Mouse (Mus musculus) kidney, embryonic 15.5 days (tissue): ENCODE data around the gene Prr22. TPM values are rescaled to one million over a fixed set of nuclear protein-coding genes. Genes with fewer than 3 reads are reported as not detected.

Source experiments
- ATAC-seq: fragments of 200-750 bp; cut with Nextera tagmentation; replicated peaks from 2 replicates; pipeline ENCODE4 v1.8.0; 2017; ENCODE audit warnings: moderate TSS enrichment; ENCODE audit not compliant: low FRiP score
- H3K27ac ChIP-seq: fragments of 300-500 bp; sonication (generic); 2 replicates; pipeline ENCODE4 v1.5.1; 2015; ENCODE audit warnings: mild to moderate bottlenecking, inconsistent platforms
- H3K27me3 ChIP-seq: fragments of 300-500 bp; sonication (generic); 2 replicates; pipeline ENCODE4 v1.6.1; 2015; ENCODE audit warnings: inconsistent platforms
- H3K36me3 ChIP-seq: fragments of 300-500 bp; sonication (generic); 2 replicates; pipeline ENCODE4 v1.6.1; 2015; ENCODE audit warnings: inconsistent platforms
- H3K4me1 ChIP-seq: fragments of 300-500 bp; sonication (generic); 2 replicates; pipeline ENCODE4 v1.6.1; 2015; ENCODE audit warnings: inconsistent platforms
- H3K4me2 ChIP-seq: fragments of 300-500 bp; sonication (generic); 2 replicates; pipeline ENCODE4 v1.6.1; 2015; ENCODE audit warnings: moderate library complexity, mild to moderate bottlenecking, inconsistent platforms
- H3K4me3 ChIP-seq: fragments of 300-500 bp; sonication (generic); replicated peaks from 2 replicates; pipeline ENCODE4 v1.5.1; 2015; ENCODE audit warnings: mild to moderate bottlenecking, inconsistent platforms
- H3K9ac ChIP-seq: fragments of 300-500 bp; sonication (generic); 2 replicates; pipeline ENCODE4 v1.6.1; 2015; ENCODE audit warnings: mild to moderate bottlenecking, inconsistent platforms
- H3K9me3 ChIP-seq: fragments of 300-500 bp; sonication (generic); replicated peaks from 2 replicates; pipeline ENCODE4 v1.6.1; 2016; ENCODE audit warnings: inconsistent platforms
- WGBS: fragments of 180-500 bp; shearing (Covaris S2); methylation state at CpG from one replicate; pipeline ENCODE4 v1.1.7; 2015; ENCODE audit warnings: mixed read lengths; 5-methylcytosine and 5-hydroxymethylcytosine counted together
- polyA plus RNA-seq: library from polyadenylated mRNA; unstranded; fragments of >200 nt; fragmentation: Nextera tagmentation; extraction: Ambion mirVana; gene quantifications from 2 replicates; pipeline ENCODE4 v1.2.1, GENCODE M21; 2015

Prr22 gene
- polyA plus RNA-seq, 1 experiment from 2014 or later: 1.7 TPM

DNA sequence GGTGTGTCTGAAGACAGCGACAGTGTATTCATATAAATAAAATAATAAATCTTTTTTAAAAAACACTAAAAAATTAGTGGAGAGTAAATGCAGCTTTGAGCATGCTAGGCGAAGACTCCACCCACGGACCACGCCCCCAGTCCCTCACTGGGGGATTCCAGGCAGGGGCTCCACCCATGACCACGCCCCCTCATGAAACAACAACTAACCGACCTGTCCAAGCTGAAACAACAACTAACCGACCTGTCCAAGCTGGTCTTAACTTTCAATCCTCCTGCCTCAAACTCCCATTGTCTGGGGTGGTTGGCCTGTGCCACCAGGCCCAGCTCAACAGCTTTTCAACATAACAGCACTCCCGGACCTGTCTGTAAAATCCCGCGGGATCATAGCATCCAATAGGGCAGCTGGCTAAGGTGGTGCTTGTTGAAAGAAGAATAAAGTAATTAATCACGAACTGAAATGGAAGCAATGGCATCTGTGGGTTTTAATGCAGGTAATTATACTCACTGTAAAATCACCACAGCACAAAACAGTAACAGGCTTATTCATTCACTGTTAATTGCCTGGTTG, 48.1 kb downstream of the Prr22 start:
- H3K36me3 ChIP-seq: no peaks in the 10 kb centered on the region
- no peak overlapping the region for H3K4me3 ChIP-seq
- H3K27ac ChIP-seq: no peak overlapping the region
- peaks cover 10% of the 10 kb centered on the region for H3K4me1 ChIP-seq
- H3K4me2 ChIP-seq: 0 out of 2 replicates have a peak overlapping the region, but pooled peaks have one; percentile 1
- peak; percentile 41; the same call in 1 of the 2 replicates for ATAC-seq
- H3K9me3 ChIP-seq: no peaks in the 10 kb centered on the region
- no peaks in the 10 kb centered on the region for H3K27me3 ChIP-seq
- WGBS: 30% methylated on average over 11 of the region's 11 CpGs
- no peak overlapping the region for H3K9ac ChIP-seq

GRCm38 (mm10) chr17:56819032-56819545, 49.0 kb downstream of the Prr22 start:
- H3K4me3 ChIP-seq: no peak overlapping the region
- H3K36me3 ChIP-seq: no peaks in the 10 kb centered on the region
- no peak overlapping the region for H3K27ac ChIP-seq
- no peak for ATAC-seq
- no peak overlapping the region for H3K4me2 ChIP-seq
- H3K27me3 ChIP-seq: no peaks in the 10 kb centered on the region
- 70% methylated on average over 6 of the region's 6 CpGs for WGBS
- H3K9me3 ChIP-seq: no peaks in the 10 kb centered on the region
- peaks cover 4% of the 10 kb centered on the region for H3K4me1 ChIP-seq
- no peak overlapping the region for H3K9ac ChIP-seq

DNA sequence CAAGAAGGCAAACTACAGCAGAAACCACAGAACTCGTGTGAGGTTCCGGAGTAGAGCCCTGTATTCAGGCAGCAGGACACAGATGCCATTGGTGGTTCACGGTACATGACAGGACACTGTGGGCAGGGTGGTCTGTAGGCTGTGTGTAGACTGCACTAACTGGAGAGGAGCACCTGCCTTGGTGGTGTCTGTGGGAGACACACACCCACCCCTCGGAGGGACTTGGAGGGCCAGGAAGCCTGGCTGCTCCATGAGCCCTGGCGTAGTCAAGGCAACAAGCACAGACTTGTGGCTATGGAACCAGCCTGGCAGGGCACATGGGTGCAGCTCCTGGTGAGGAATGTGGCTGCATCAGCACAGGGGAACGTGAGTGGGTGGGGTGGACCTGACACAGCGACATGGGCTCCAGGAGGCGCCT, 49.7 kb downstream of the Prr22 start:
- WGBS: 72% methylated on average over 8 of the region's 8 CpGs
- Histone ChIP-seq H3K4me1 (no peaks in the 10 kb centered on the region), H3K9me3 (no peaks in the 10 kb centered on the region), H3K27ac (no peak overlapping the region), H3K4me3 (no peak overlapping the region), H3K4me2 (no peak overlapping the region), H3K36me3 (no peaks in the 10 kb centered on the region), H3K27me3 (no peaks in the 10 kb centered on the region), H3K9ac (no peak overlapping the region)
- ATAC-seq: no peak

Other genes with a start within 250 kb of the Prr22 start
- gene Gm20219, start 215.9 kb upstream of the Prr22 start, polyA plus RNA-seq: 1.2 and 1.4 TPM in 2 replicates
- gene Safb2, start 185.7 kb upstream of the Prr22 start, polyA plus RNA-seq: 89.5 and 92.4 TPM in 2 replicates
- gene Safb, start 185.4 kb upstream of the Prr22 start, polyA plus RNA-seq: 109 and 125 TPM in 2 replicates
- 239 and 249 TPM in 2 replicates for gene 2410015M20Rik, start 160.5 kb upstream of the Prr22 start, polyA plus RNA-seq
- 1,888 and 2,013 TPM in 2 replicates for gene Rpl36, start 156.8 kb upstream of the Prr22 start, polyA plus RNA-seq
- gene Lonp1, start 143.4 kb upstream of the Prr22 start, polyA plus RNA-seq: 59.7 and 63.8 TPM in 2 replicates
- gene Catsperd, start 142.1 kb upstream of the Prr22 start, polyA plus RNA-seq: 0.59 and 0.93 TPM in 2 replicates
- 87.9 and 99.2 TPM in 2 replicates for gene Ranbp3, start 97.0 kb upstream of the Prr22 start, polyA plus RNA-seq
- 470 and 471 TPM in 2 replicates for gene Ndufa11, start 52.5 kb upstream of the Prr22 start, polyA plus RNA-seq
- 15.6 and 19.5 TPM in 2 replicates for gene Vmac, start 52.2 kb upstream of the Prr22 start, polyA plus RNA-seq
- 6.5 and 7.1 TPM in 2 replicates for gene Nrtn, start 12.7 kb upstream of the Prr22 start, polyA plus RNA-seq
- 46.5 and 54.6 TPM in 2 replicates for gene Dus3l, start 5.5 kb upstream of the Prr22 start, polyA plus RNA-seq
- gene Rfx2, start 60.8 kb downstream of the Prr22 start, polyA plus RNA-seq: 3.7 and 4.1 TPM in 2 replicates
- gene Acsbg2, start 104.2 kb downstream of the Prr22 start, polyA plus RNA-seq: not detected in 2 replicates
- 0.27 and 0.30 TPM in 2 replicates for gene 1700061G19Rik, start 105.2 kb downstream of the Prr22 start, polyA plus RNA-seq
- 54.6 and 57.8 TPM in 2 replicates for gene Mllt1, start 165.2 kb downstream of the Prr22 start, polyA plus RNA-seq
- 0.15 TPM in 1 of 2 replicates, not detected in the other for gene Acer1, start 211.9 kb downstream of the Prr22 start, polyA plus RNA-seq
- gene Clpp, start 220.1 kb downstream of the Prr22 start, polyA plus RNA-seq: 150 and 165 TPM in 2 replicates
- gene Alkbh7, start 227.1 kb downstream of the Prr22 start, polyA plus RNA-seq: 55.3 and 56.7 TPM in 2 replicates
- gene Pspn, start 229.8 kb downstream of the Prr22 start, polyA plus RNA-seq: 0.87 and 1.3 TPM in 2 replicates
- gene Gtf2f1, start 241.0 kb downstream of the Prr22 start, polyA plus RNA-seq: 64.0 and 70.3 TPM in 2 replicates
- gene Gm17949, start 241.2 kb downstream of the Prr22 start, polyA plus RNA-seq: 0.30 and 0.37 TPM in 2 replicates